Mouse (Mus musculus) liver, embryonic 15.5 days (tissue): ENCODE measurements around the gene Cbx1. TPM values are rescaled to one million over a fixed set of nuclear protein-coding genes. Genes with fewer than 3 reads are reported as not detected.

ENCODE experiments used
- ATAC-seq: fragments of 200-750 bp; cut with Nextera tagmentation; 2 replicates; pipeline ENCODE4 v1.8.0; 2017; ENCODE audit warnings: moderate number of reproducible peaks, mild to moderate bottlenecking, moderate library complexity; ENCODE audit not compliant: insufficient read depth
- H3K27ac ChIP-seq: fragments of 300-500 bp; sonication (generic); replicated peaks from 2 replicates; pipeline ENCODE4 v1.5.1; 2015; ENCODE audit warnings: mild to moderate bottlenecking, inconsistent platforms
- H3K27me3 ChIP-seq: fragments of 300-500 bp; sonication (generic); 2 replicates; pipeline ENCODE4 v1.6.1; 2015; ENCODE audit warnings: mild to moderate bottlenecking, inconsistent platforms
- H3K36me3 ChIP-seq: fragments of 300-500 bp; sonication (generic); replicated peaks from 2 replicates; pipeline ENCODE4 v1.6.1; 2015; ENCODE audit warnings: moderate library complexity, mild to moderate bottlenecking, inconsistent platforms
- H3K4me1 ChIP-seq: fragments of 300-500 bp; sonication (generic); replicated peaks from 2 replicates; pipeline ENCODE4 v1.6.1; 2015; ENCODE audit warnings: inconsistent platforms
- H3K4me2 ChIP-seq: fragments of 300-500 bp; sonication (generic); 2 replicates; pipeline ENCODE4 v1.6.1; 2015; ENCODE audit warnings: moderate library complexity, mild to moderate bottlenecking, inconsistent platforms
- H3K4me3 ChIP-seq: fragments of 300-500 bp; sonication (generic); replicated peaks from 2 replicates; pipeline ENCODE4 v1.5.1; 2015; ENCODE audit warnings: mild to moderate bottlenecking, inconsistent platforms
- H3K9ac ChIP-seq: fragments of 300-500 bp; sonication (generic); 2 replicates; pipeline ENCODE4 v1.6.1; 2015; ENCODE audit warnings: moderate library complexity, mild to moderate bottlenecking, inconsistent platforms
- H3K9me3 ChIP-seq: fragments of 300-500 bp; sonication (generic); replicated peaks from 2 replicates; pipeline ENCODE4 v1.6.1; 2016; ENCODE audit warnings: inconsistent platforms
- WGBS: fragments of 180-500 bp; shearing (Covaris S2); methylation state at CpG from one replicate; pipeline ENCODE4 v1.1.7; 2015; ENCODE audit warnings: mixed read lengths; ENCODE audit not compliant: insufficient replicate concordance; 5-methylcytosine and 5-hydroxymethylcytosine counted together
- polyA plus RNA-seq: library from polyadenylated mRNA; unstranded; fragments of >200 nt; fragmentation: Nextera tagmentation; extraction: Ambion mirVana; gene quantifications from 2 replicates; pipeline ENCODE4 v1.2.1, GENCODE M21; 2015

Cbx1 gene
- polyA plus RNA-seq, 1 experiment from 2014 or later = 29.8 TPM

DNA sequence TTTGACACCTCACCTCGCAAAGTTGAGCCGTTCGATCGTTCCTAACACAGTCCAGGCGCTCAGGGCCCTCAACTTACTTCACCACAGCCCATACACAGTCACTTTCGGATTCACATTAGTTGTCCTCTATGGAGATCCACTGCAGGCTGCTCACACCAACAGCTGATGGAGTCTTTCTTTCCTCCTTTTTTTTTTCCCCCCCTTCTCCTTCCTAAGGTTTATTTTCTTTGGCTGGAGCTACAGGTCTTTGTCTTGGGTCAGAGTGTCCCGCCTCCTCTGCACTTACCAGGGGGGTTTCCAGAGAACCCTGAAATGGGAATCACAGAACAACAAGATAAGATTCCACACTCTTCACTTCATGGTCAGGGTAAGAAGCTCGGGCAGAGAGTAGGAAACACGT, 39.0 kb downstream of the Cbx1 start:
- WGBS = 76% methylated on average over 9 of the region's 9 CpGs
- Histone ChIP-seq H3K4me1 (peaks cover 67% of the 10 kb centered on the region), H3K36me3 (peaks cover 37% of the 10 kb centered on the region), H3K4me3 (peak overlapping the region; percentile 96; the same call in 1 of the 2 replicates), H3K4me2 (peak overlapping the region; percentile 89), H3K27ac (peak overlapping the region; percentile 19; the same call in 1 of the 2 replicates), H3K9me3 (no peaks in the 10 kb centered on the region), H3K27me3 (no peaks in the 10 kb centered on the region), H3K9ac (0 out of 2 replicates have a peak overlapping the region, but pooled peaks have one; percentile 0)
- no peak for ATAC-seq

DNA sequence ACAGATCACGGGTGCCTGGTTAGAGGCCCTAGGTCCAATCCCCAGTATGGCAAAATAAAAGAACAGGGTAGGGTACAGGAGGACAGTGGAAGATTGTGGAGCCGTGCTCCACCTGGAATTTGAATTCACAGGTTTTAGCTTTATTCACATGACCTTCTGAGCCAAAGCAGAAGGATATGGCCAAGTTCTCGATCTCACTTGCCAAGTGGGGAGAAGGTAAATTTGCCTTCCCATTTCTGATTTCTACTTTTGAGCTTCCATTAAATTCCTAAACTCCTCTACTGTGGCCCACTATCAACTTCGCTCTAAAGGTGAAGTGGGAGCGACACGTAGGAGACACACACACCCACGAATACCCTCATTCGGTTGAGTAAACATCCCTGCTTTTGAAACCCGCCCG, 40.0 kb downstream of the Cbx1 start:
- H3K4me1 ChIP-seq = peaks cover 57% of the 10 kb centered on the region
- H3K27ac ChIP-seq = peak overlapping the region; percentile 99
- 10% methylated on average over 10 of the region's 10 CpGs for WGBS
- ATAC-seq = no peak
- H3K27me3 ChIP-seq = peaks cover 2% of the 10 kb centered on the region; the same call in 1 of the 2 replicates
- peak overlapping the region; percentile 89 for H3K4me2 ChIP-seq
- H3K4me3 ChIP-seq = peak overlapping the region; percentile 96
- H3K9ac ChIP-seq = peak overlapping the region; percentile 94
- H3K9me3 ChIP-seq = no peaks in the 10 kb centered on the region
- H3K36me3 ChIP-seq = peaks cover 32% of the 10 kb centered on the region

- ATAC-seq = peak; percentile 85
Measured at GRCm38 (mm10) chr11:96829403-96829812, 40.5 kb downstream of the Cbx1 start.

DNA sequence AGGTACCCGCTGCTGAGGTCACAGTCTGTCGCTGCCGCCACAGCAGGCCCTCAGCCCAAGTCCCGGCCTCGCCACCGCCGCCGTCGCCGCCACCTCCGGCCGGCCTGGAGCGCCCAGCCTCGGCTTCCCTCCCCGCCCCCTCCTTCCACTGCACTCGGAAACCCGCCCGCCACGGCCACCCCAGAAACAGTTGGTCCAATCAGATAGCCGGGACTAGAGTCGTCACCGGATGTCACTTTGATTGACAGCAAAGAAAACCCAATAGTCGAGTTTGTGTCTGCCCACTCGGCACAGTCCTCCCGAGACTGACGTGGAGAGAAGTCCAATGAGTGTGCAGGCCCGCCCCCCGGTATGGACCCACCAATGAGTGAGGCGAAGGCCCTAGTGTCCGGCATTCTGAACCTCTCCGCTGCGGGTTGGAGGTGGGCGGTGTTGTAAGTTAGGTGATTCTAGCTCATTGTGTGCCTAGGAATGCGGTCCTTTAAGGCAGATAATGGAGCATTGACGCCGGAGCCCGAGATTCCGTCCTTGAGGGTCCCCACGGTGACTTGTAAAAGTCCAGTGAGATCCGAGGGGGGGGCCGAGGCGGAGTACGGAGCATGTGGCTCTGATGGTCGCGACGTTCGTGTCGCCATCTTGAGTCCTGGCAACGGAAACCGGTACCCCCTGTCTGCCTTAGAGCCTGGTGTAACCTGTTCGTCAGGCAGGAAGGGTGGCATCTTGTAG, 41.0 kb downstream of the Cbx1 start, which contains the start of gene Nfe2l1:
TSS of gene Nfe2l1 (minus strand) at position 156 of the 726 bp plus-strand sequence.
- Histone ChIP-seq H3K27me3 (peaks cover 2% of the 10 kb centered on the region; the same call in 1 of the 2 replicates), H3K9me3 (no peaks in the 10 kb centered on the region), H3K36me3 (peaks cover 31% of the 10 kb centered on the region), H3K4me3 (peak within 1 kb of the TSS; percentile 96), H3K4me1 (peaks cover 46% of the 10 kb centered on the region), H3K4me2 (peak within 1 kb of the TSS; percentile 89), H3K9ac (peak within 1 kb of the TSS; percentile 94), H3K27ac (peak within 1 kb of the TSS; percentile 99)
- under 1% methylated on average over 50 of the region's 51 CpGs for WGBS
- peak; percentile 96 for ATAC-seq

More at GRCm38 (mm10) chr11:96829403-96829812, 40.5 kb downstream of the Cbx1 start:
- Histone ChIP-seq H3K9ac (peak overlapping the region; percentile 94), H3K4me2 (peak overlapping the region; percentile 89), H3K27me3 (peaks cover 2% of the 10 kb centered on the region; the same call in 1 of the 2 replicates), H3K27ac (peak overlapping the region; percentile 99), H3K4me3 (peak overlapping the region; percentile 96), H3K4me1 (peaks cover 52% of the 10 kb centered on the region), H3K9me3 (no peaks in the 10 kb centered on the region), H3K36me3 (peaks cover 32% of the 10 kb centered on the region)
- under 1% methylated on average over 33 of the region's 33 CpGs for WGBS

- peak overlapping the region; percentile 82 for H3K27ac ChIP-seq
- peaks cover 24% of the 10 kb centered on the region for H3K36me3 ChIP-seq
- peak overlapping the region; percentile 96 for H3K4me3 ChIP-seq
- 12% methylated on average over 13 of the region's 13 CpGs for WGBS
- peak overlapping the region; percentile 89 for H3K4me2 ChIP-seq
- peaks cover 2% of the 10 kb centered on the region; the same call in 1 of the 2 replicates for H3K27me3 ChIP-seq
- H3K9me3 ChIP-seq = no peaks in the 10 kb centered on the region
- H3K9ac ChIP-seq = peak overlapping the region; percentile 55
- peaks cover 39% of the 10 kb centered on the region for H3K4me1 ChIP-seq
- ATAC-seq = no peak
Measured at GRCm38 (mm10) chr11:96830539-96831216, 41.8 kb downstream of the Cbx1 start.

- H3K4me2 ChIP-seq = no peak overlapping the region
- H3K36me3 ChIP-seq = peaks cover 16% of the 10 kb centered on the region
- 0 out of 2 replicates have a peak overlapping the region, but pooled peaks have one; percentile 48 for H3K27ac ChIP-seq
- peaks cover 2% of the 10 kb centered on the region; the same call in 1 of the 2 replicates for H3K27me3 ChIP-seq
- no peak overlapping the region for H3K4me3 ChIP-seq
- no peaks in the 10 kb centered on the region for H3K9me3 ChIP-seq
- 60% methylated on average over 4 of the region's 4 CpGs for WGBS
- no peak for ATAC-seq
- H3K4me1 ChIP-seq = peaks cover 31% of the 10 kb centered on the region
- no peak overlapping the region for H3K9ac ChIP-seq
Measured at GRCm38 (mm10) chr11:96831516-96831915, 42.6 kb downstream of the Cbx1 start.

GRCm38 (mm10) chr11:96832541-96832940, 43.6 kb downstream of the Cbx1 start:
- no peak overlapping the region for H3K27ac ChIP-seq
- H3K4me2 ChIP-seq = no peak overlapping the region
- H3K4me3 ChIP-seq = no peak overlapping the region
- peaks cover 6% of the 10 kb centered on the region; the same call in 1 of the 2 replicates for H3K27me3 ChIP-seq
- H3K36me3 ChIP-seq = peaks cover 6% of the 10 kb centered on the region
- 72% methylated on average over 3 of the region's 3 CpGs for WGBS
- peaks cover 21% of the 10 kb centered on the region for H3K4me1 ChIP-seq
- no peaks in the 10 kb centered on the region for H3K9me3 ChIP-seq
- ATAC-seq = no peak
- H3K9ac ChIP-seq = no peak overlapping the region

DNA sequence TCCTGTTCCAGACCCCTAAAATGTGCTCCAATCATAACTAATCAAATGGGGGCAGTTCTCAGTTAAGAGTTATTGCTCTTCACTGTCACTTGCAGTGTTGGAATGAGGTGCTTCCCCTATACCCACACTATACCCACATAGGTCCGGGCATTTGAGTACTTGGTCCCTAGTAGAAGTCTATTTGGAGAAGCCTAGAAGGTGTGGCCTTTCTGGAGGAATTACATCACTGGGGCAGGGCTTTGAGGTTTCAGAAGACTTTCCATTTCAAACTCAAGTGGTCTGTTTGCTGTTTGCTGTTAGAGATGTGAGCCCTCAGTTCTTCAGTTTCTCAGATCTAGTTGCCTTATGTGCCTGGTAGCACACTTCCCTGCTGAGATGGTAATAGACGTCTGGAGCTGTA, 44.0 kb downstream of the Cbx1 start:
- no peak overlapping the region for H3K4me3 ChIP-seq
- H3K36me3 ChIP-seq = peaks cover 1% of the 10 kb centered on the region; the same call in 1 of the 2 replicates
- 50% methylated on average over 2 of the region's 2 CpGs for WGBS
- H3K9me3 ChIP-seq = no peaks in the 10 kb centered on the region
- H3K4me2 ChIP-seq = no peak overlapping the region
- H3K27me3 ChIP-seq = peaks cover 6% of the 10 kb centered on the region; the same call in 1 of the 2 replicates
- no peak overlapping the region for H3K9ac ChIP-seq
- peaks cover 16% of the 10 kb centered on the region for H3K4me1 ChIP-seq
- ATAC-seq = no peak
- no peak overlapping the region for H3K27ac ChIP-seq

- no peak for ATAC-seq
- no peaks in the 10 kb centered on the region for H3K36me3 ChIP-seq
- WGBS = 87% methylated on average over 1 of the region's 1 CpGs
- H3K4me2 ChIP-seq = no peak overlapping the region
- H3K27ac ChIP-seq = no peak overlapping the region
- peaks cover 7% of the 10 kb centered on the region for H3K4me1 ChIP-seq
- no peak overlapping the region for H3K4me3 ChIP-seq
- H3K9ac ChIP-seq = no peak overlapping the region
- no peaks in the 10 kb centered on the region for H3K9me3 ChIP-seq
- H3K27me3 ChIP-seq = peaks cover 6% of the 10 kb centered on the region; the same call in 1 of the 2 replicates
Measured at GRCm38 (mm10) chr11:96834127-96834526, 45.2 kb downstream of the Cbx1 start.

DNA sequence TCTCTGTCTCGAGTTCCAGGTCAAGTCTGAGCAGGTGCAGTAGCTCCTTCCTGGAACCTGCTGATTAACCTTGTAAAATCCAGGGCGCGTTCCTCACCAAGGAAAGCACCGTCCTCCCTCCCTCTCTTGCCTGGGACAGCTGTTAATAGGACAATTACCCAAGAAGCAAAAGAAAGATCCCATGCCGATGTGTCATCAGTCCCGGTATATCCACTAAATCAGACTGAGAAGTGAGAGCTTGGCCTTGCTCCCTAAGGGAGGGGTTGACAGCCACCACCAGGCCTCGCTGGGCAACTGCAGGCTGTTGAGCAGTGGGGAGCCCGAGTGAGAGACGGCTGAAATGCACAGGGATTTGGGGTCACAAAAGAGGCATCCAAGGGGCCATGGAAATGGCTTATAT, 48.4 kb downstream of the Cbx1 start:
- Histone ChIP-seq H3K9ac (no peak overlapping the region), H3K36me3 (no peaks in the 10 kb centered on the region), H3K4me3 (no peak overlapping the region), H3K9me3 (no peaks in the 10 kb centered on the region), H3K4me1 (no peaks in the 10 kb centered on the region), H3K27me3 (peaks cover 9% of the 10 kb centered on the region; the same call in 1 of the 2 replicates), H3K27ac (no peak overlapping the region), H3K4me2 (no peak overlapping the region)
- ATAC-seq = no peak
- 41% methylated on average over 9 of the region's 9 CpGs for WGBS

DNA sequence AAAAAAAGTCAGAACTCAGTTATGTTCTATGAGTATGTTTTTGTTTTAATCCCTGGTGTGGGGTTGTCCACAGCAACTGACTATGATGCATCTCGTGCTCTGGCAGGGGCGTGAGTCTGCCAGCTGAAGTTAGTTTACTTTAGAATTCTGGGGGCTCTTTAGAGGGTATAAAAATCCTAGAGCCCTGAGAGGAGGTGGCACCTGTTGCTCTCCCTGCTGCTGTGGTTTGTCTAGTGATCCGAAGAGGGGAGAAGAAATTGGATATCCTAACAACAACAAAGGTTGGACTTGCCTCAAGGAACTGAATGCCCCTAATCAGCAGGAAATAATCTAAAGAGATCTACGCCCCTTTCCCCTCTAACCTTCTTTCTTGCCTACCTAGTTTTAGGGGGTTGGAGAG, 49.4 kb downstream of the Cbx1 start:
- peaks cover 9% of the 10 kb centered on the region; the same call in 1 of the 2 replicates for H3K27me3 ChIP-seq
- no peak overlapping the region for H3K27ac ChIP-seq
- no peaks in the 10 kb centered on the region for H3K4me1 ChIP-seq
- 58% methylated on average over 4 of the region's 4 CpGs for WGBS
- no peak overlapping the region for H3K9ac ChIP-seq
- H3K4me2 ChIP-seq = no peak overlapping the region
- H3K36me3 ChIP-seq = no peaks in the 10 kb centered on the region
- H3K4me3 ChIP-seq = no peak overlapping the region
- ATAC-seq = no peak
- H3K9me3 ChIP-seq = no peaks in the 10 kb centered on the region
